ENCODE assay signal across 13 mouse cellular contexts in the genomic region with DNA sequence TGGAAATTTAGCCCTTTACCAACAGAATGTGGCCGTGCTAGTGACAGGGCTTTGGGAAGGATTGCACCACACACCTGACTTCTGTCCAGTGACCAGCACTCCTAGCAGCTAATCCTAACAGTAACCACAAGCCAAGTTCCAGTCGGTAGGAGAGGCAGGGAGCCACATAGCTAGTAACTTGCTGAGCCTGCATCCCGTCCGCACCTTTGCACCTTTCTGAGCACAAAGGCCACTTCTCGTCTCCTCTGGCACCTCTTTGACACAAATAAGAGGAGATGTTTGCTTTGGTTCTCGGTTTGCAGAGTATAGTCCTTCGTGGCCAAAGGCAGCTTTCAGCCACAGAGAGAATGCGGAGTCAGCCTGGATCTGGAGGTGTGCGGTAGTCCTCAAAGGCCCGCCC. TPM values are rescaled to one million over a fixed set of nuclear protein-coding genes. Genes with fewer than 3 reads are reported as not detected.
DNase-seq lines count a peak whose midpoint lies in the region; ATAC-seq and TF ChIP-seq lines count a peak whose summit lies in the region.
"Had no signal": no experiment of that assay in that cellular context is flagged by ENCODE, and none has a peak within 500 bp of the region (broad histone marks: within the 10 kb centered on the region; RNA-seq: fewer than 3 reads in every experiment).

No protein-coding gene starts in this region.

- no peak overlapping the region for H3K4me3 ChIP-seq in hindbrain, embryonic 13.5 days
- H3K4me3 ChIP-seq in hindbrain, embryonic 11.5 days (ENCODE audit: low read depth, low read length): no peak overlapping the region
- H3K4me3 ChIP-seq in bone marrow, adult 2 months (replicated peaks; ENCODE audit: control insufficient read depth, low read depth, low read length): no peak overlapping the region
- H3K4me3 ChIP-seq in intestine, postnatal 0 days (ENCODE audit: low read depth, low read length): no peak overlapping the region
- no peak overlapping the region for H3K4me3 ChIP-seq in limb, embryonic 12.5 days (replicated peaks)
- H3K4me3 ChIP-seq: embryonic facial prominence, embryonic 15.5 days had no signal

- no peak for TF ChIP-seq POLR2A in bone marrow, adult 2 months (IDR thresholded peaks at IDR 0.05; ENCODE audit: borderline replicate concordance, control insufficient read depth, low read depth, low read length)

- H3K4me2 ChIP-seq in hindbrain, embryonic 13.5 days: no peak overlapping the region
- no peak overlapping the region for H3K4me2 ChIP-seq in hindbrain, embryonic 11.5 days (replicated peaks; ENCODE audit: low read depth, low read length)
- H3K4me2 ChIP-seq in intestine, postnatal 0 days (replicated peaks; ENCODE audit: low read depth): no peak overlapping the region
- no peak overlapping the region for H3K4me2 ChIP-seq in limb, embryonic 12.5 days
- H3K4me2 ChIP-seq: embryonic facial prominence, embryonic 15.5 days had no signal

- H3K36me3 ChIP-seq in hindbrain, embryonic 13.5 days: peaks cover 99% of the 10 kb centered on the region
- H3K36me3 ChIP-seq in hindbrain, embryonic 11.5 days (ENCODE audit: control insufficient read depth, insufficient read depth, low read length): peaks cover 64% of the 10 kb centered on the region
- H3K36me3 ChIP-seq in intestine, postnatal 0 days (ENCODE audit: control insufficient read depth, insufficient read depth): peaks cover 85% of the 10 kb centered on the region
- peaks cover 100% of the 10 kb centered on the region for H3K36me3 ChIP-seq in limb, embryonic 12.5 days

- ATAC-seq in hindbrain, embryonic 13.5 days (ENCODE audit: low FRiP score): no peak
- ATAC-seq in hindbrain, embryonic 11.5 days (ENCODE audit: low FRiP score): no peak
- ATAC-seq in intestine, postnatal 0 days: peak; percentile 79
- ATAC-seq in limb, embryonic 12.5 days (ENCODE audit: insufficient number of reproducible peaks, insufficient read depth, low FRiP score, low TSS enrichment, low read depth): no peak

- 89% methylated on average over 10 of the region's 10 CpGs for WGBS in hindbrain, embryonic 13.5 days
- WGBS in hindbrain, embryonic 11.5 days: 91% methylated on average over 10 of the region's 10 CpGs
- 84% methylated on average over 10 of the region's 10 CpGs for WGBS in bone marrow, adult 2 months
- 58% methylated on average over 10 of the region's 10 CpGs for WGBS in intestine, postnatal 0 days
- 89% methylated on average over 10 of the region's 10 CpGs for WGBS in limb, embryonic 12.5 days

- H3K4me1 ChIP-seq in hindbrain, embryonic 13.5 days (replicated peaks): no peaks in the 10 kb centered on the region; the same call in 1 of the 2 replicates
- no peaks in the 10 kb centered on the region for H3K4me1 ChIP-seq in hindbrain, embryonic 11.5 days (replicated peaks; ENCODE audit: control insufficient read depth, insufficient read depth, low read length)
- peaks cover 15% of the 10 kb centered on the region for H3K4me1 ChIP-seq in bone marrow, adult 2 months (ENCODE audit: control insufficient read depth, insufficient read depth, low read length)
- H3K4me1 ChIP-seq in intestine, postnatal 0 days (replicated peaks; ENCODE audit: control insufficient read depth, insufficient read depth, low read length): no peaks in the 10 kb centered on the region
- no peaks in the 10 kb centered on the region for H3K4me1 ChIP-seq in limb, embryonic 12.5 days (replicated peaks)
- H3K4me1 ChIP-seq: embryonic facial prominence, embryonic 15.5 days had no signal

- H3K9me3 ChIP-seq in hindbrain, embryonic 13.5 days: 0 out of 2 replicates have a peak, but pooled peaks cover 5% of the 10 kb centered on the region
- peaks cover 3% of the 10 kb centered on the region; the same call in 1 of the 2 replicates for H3K9me3 ChIP-seq in hindbrain, embryonic 11.5 days (ENCODE audit: control insufficient read depth, low read length)
- H3K9me3 ChIP-seq in intestine, postnatal 0 days (ENCODE audit: control insufficient read depth): 0 out of 2 replicates have a peak, but pooled peaks cover 3% of the 10 kb centered on the region
- H3K9me3 ChIP-seq in limb, embryonic 12.5 days: peaks cover 17% of the 10 kb centered on the region

- H3K27me3 ChIP-seq in hindbrain, embryonic 13.5 days: no peaks in the 10 kb centered on the region
- no peaks in the 10 kb centered on the region for H3K27me3 ChIP-seq in hindbrain, embryonic 11.5 days (ENCODE audit: control insufficient read depth, insufficient read depth, low read length)
- no peaks in the 10 kb centered on the region for H3K27me3 ChIP-seq in intestine, postnatal 0 days (replicated peaks; ENCODE audit: control insufficient read depth, insufficient read depth, low read length)
- no peaks in the 10 kb centered on the region for H3K27me3 ChIP-seq in limb, embryonic 12.5 days
- H3K27me3 ChIP-seq: CH12.LX; embryonic facial prominence, embryonic 15.5 days had no signal

- no peak overlapping the region for H3K27ac ChIP-seq in hindbrain, embryonic 13.5 days
- no peak overlapping the region for H3K27ac ChIP-seq in hindbrain, embryonic 11.5 days (ENCODE audit: low read depth, low read length)
- H3K27ac ChIP-seq in bone marrow, adult 2 months (ENCODE audit: control insufficient read depth, insufficient read depth, low read depth, low read length, poor library complexity): peak overlapping the region; percentile 35; the same call in 1 of the 2 replicates
- H3K27ac ChIP-seq in intestine, postnatal 0 days (ENCODE audit: low read depth, low read length): peak overlapping the region; percentile 80
- no peak overlapping the region for H3K27ac ChIP-seq in limb, embryonic 12.5 days
- H3K27ac ChIP-seq: embryonic facial prominence, embryonic 15.5 days had no signal

- no peak for DNase-seq in hindbrain, embryonic 11.5 days (ENCODE audit: low spot score)
- no peak for DNase-seq in right cerebral cortex, postnatal 4 days
- DNase-seq in thymus, adult 18-20 months: no peak
- no peak for DNase-seq in left cerebral cortex, adult 9 months (ENCODE audit: low spot score in 2 of 2)
- DNase-seq: cerebellum, postnatal 25 days; retina, postnatal 1 day; thymus, postnatal 4 days had no signal

- H3K9ac ChIP-seq in hindbrain, embryonic 13.5 days: 0 out of 2 replicates have a peak overlapping the region, but pooled peaks have one; percentile 13
- H3K9ac ChIP-seq in hindbrain, embryonic 11.5 days (ENCODE audit: low read depth, low read length): no peak overlapping the region
- no peak overlapping the region; the same call in 1 of the 2 replicates for H3K9ac ChIP-seq in intestine, postnatal 0 days (ENCODE audit: low read depth, low read length)
- 0 out of 2 replicates have a peak overlapping the region, but pooled peaks have one; percentile 23 for H3K9ac ChIP-seq in limb, embryonic 12.5 days (replicated peaks)
- H3K9ac ChIP-seq: embryonic facial prominence, embryonic 15.5 days had no signal

- no peak for TF ChIP-seq CTCF in bone marrow, adult 2 months (IDR thresholded peaks at IDR 0.05; ENCODE audit: control insufficient read depth, insufficient read depth, low read length)
- no peak for TF ChIP-seq CTCF in intestine, postnatal 0 days (IDR thresholded peaks at IDR 0.05; ENCODE audit: low read depth)

RNA-seq across cellular contexts. Expression of a gene that starts 28.0 kb away (rescaled TPM):
- 0.93 and 1.8 TPM in 2 replicates for polyA plus RNA-seq in hindbrain, embryonic 13.5 days (2015; fragmentation: Nextera tagmentation; extraction: Ambion mirVana)
- 1.0 and 1.9 TPM in 2 replicates for polyA plus RNA-seq in hindbrain, embryonic 11.5 days (2014; fragmentation: Nextera tagmentation; extraction: Ambion mirVana)
- 0.77 and 1.9 TPM in 2 replicates for polyA plus RNA-seq in bone marrow, adult 2 months (2011; ENCODE audit: insufficient read depth, insufficient read length, low replicate concordance, missing spikeins)
- not detected in 2 replicates for polyA plus RNA-seq in intestine, postnatal 0 days (2015; fragmentation: Nextera tagmentation; extraction: Ambion mirVana)
- polyA plus RNA-seq in limb, embryonic 12.5 days (2016; fragmentation: Nextera tagmentation; extraction: Ambion mirVana): 0.10 and 0.23 TPM in 2 replicates

RNA-seq across cellular contexts. Expression of a gene that starts 37.7 kb away (rescaled TPM):
- polyA plus RNA-seq in hindbrain, embryonic 13.5 days (2015; fragmentation: Nextera tagmentation; extraction: Ambion mirVana): 179 and 193 TPM in 2 replicates
- polyA plus RNA-seq in hindbrain, embryonic 11.5 days (2014; fragmentation: Nextera tagmentation; extraction: Ambion mirVana): 143 and 144 TPM in 2 replicates
- polyA plus RNA-seq in bone marrow, adult 2 months (2011; ENCODE audit: insufficient read depth, insufficient read length, low replicate concordance, missing spikeins): 19.3 and 46.3 TPM in 2 replicates
- 68.7 and 69.5 TPM in 2 replicates for polyA plus RNA-seq in intestine, postnatal 0 days (2015; fragmentation: Nextera tagmentation; extraction: Ambion mirVana)
- 186 and 188 TPM in 2 replicates for polyA plus RNA-seq in limb, embryonic 12.5 days (2016; fragmentation: Nextera tagmentation; extraction: Ambion mirVana)

RNA-seq across cellular contexts. Expression of a gene that starts 39.5 kb away (rescaled TPM):
- polyA plus RNA-seq in hindbrain, embryonic 13.5 days (2015; fragmentation: Nextera tagmentation; extraction: Ambion mirVana): not detected in 2 replicates
- 0.35 and 0.62 TPM in 2 replicates for polyA plus RNA-seq in hindbrain, embryonic 11.5 days (2014; fragmentation: Nextera tagmentation; extraction: Ambion mirVana)
- polyA plus RNA-seq in bone marrow, adult 2 months (2011; ENCODE audit: insufficient read depth, insufficient read length, low replicate concordance, missing spikeins): 12.1 and 24.9 TPM in 2 replicates
- 0.10 TPM in 1 of 2 replicates, not detected in the other for polyA plus RNA-seq in intestine, postnatal 0 days (2015; fragmentation: Nextera tagmentation; extraction: Ambion mirVana)
- polyA plus RNA-seq in limb, embryonic 12.5 days (2016; fragmentation: Nextera tagmentation; extraction: Ambion mirVana): 0.10 TPM in 1 of 2 replicates, not detected in the other

RNA-seq across cellular contexts. Expression of a gene that starts 56.9 kb away (rescaled TPM):
- polyA plus RNA-seq in hindbrain, embryonic 13.5 days (2015; fragmentation: Nextera tagmentation; extraction: Ambion mirVana): 13.0 and 14.8 TPM in 2 replicates
- polyA plus RNA-seq in hindbrain, embryonic 11.5 days (2014; fragmentation: Nextera tagmentation; extraction: Ambion mirVana): 17.0 and 17.2 TPM in 2 replicates
- polyA plus RNA-seq in bone marrow, adult 2 months (2011; ENCODE audit: insufficient read depth, insufficient read length, low replicate concordance, missing spikeins): 23.8 and 28.2 TPM in 2 replicates
- polyA plus RNA-seq in intestine, postnatal 0 days (2015; fragmentation: Nextera tagmentation; extraction: Ambion mirVana): 3.5 and 4.2 TPM in 2 replicates
- polyA plus RNA-seq in limb, embryonic 12.5 days (2016; fragmentation: Nextera tagmentation; extraction: Ambion mirVana): 23.4 and 26.6 TPM in 2 replicates

RNA-seq across cellular contexts. Expression of a gene that starts 59.9 kb away (rescaled TPM):
- 20.0 and 22.0 TPM in 2 replicates for polyA plus RNA-seq in hindbrain, embryonic 13.5 days (2015; fragmentation: Nextera tagmentation; extraction: Ambion mirVana)
- polyA plus RNA-seq in hindbrain, embryonic 11.5 days (2014; fragmentation: Nextera tagmentation; extraction: Ambion mirVana): 76.2 and 78.1 TPM in 2 replicates
- 19.5 and 21.2 TPM in 2 replicates for polyA plus RNA-seq in bone marrow, adult 2 months (2011; ENCODE audit: insufficient read depth, insufficient read length, low replicate concordance, missing spikeins)
- 14.8 and 16.5 TPM in 2 replicates for polyA plus RNA-seq in intestine, postnatal 0 days (2015; fragmentation: Nextera tagmentation; extraction: Ambion mirVana)
- polyA plus RNA-seq in limb, embryonic 12.5 days (2016; fragmentation: Nextera tagmentation; extraction: Ambion mirVana): 75.5 and 75.7 TPM in 2 replicates

Comparison
In these comparisons a context has a peak if more than half of its experiments do, and no peak if none do; other contexts are left out.
1. H3K9ac ChIP-seq: peak in hindbrain, embryonic 13.5 days (single experiment) and limb, embryonic 12.5 days (single experiment); none in hindbrain, embryonic 11.5 days (single experiment) and intestine, postnatal 0 days (single experiment).
2. H3K27ac ChIP-seq: peak in bone marrow, adult 2 months (single experiment) and intestine, postnatal 0 days (single experiment); none in hindbrain, embryonic 13.5 days (single experiment), hindbrain, embryonic 11.5 days (single experiment) and limb, embryonic 12.5 days (single experiment).